Mouse (Mus musculus) spleen, embryonic (tissue): ENCODE data around the gene Mrc2.

Experiments
- CTCF ChIA-PET: fragments of 350-600 bp; sonication (Branson Sonifier 250); formaldehyde crosslinking; loops from one replicate; lab custom pipeline; 2022; lab: Charles Lee

Mrc2 gene

GRCm38 (mm10) chr11:105310197-105310596 is 17.8 kb downstream of the Mrc2 start:
- CTCF ChIA-PET: no interaction called here

GRCm38 (mm10) chr11:105311291-105311975 is 19.0 kb downstream of the Mrc2 start:
- CTCF ChIA-PET: no interaction called here

GRCm38 (mm10) chr11:105312311-105312942 is 20.0 kb downstream of the Mrc2 start:
- CTCF ChIA-PET: no interaction called here

- CTCF ChIA-PET: no interaction called here
Measured at GRCm38 (mm10) chr11:105312972-105313632, 20.7 kb downstream of the Mrc2 start.

GRCm38 (mm10) chr11:105313633-105314014 is 21.2 kb downstream of the Mrc2 start:
- CTCF ChIA-PET: no interaction called here

- CTCF ChIA-PET: no interaction called here
Measured at GRCm38 (mm10) chr11:105315296-105315695, 22.9 kb downstream of the Mrc2 start.

GRCm38 (mm10) chr11:105316121-105316520 is 23.7 kb downstream of the Mrc2 start:
- CTCF ChIA-PET: no interaction called here

GRCm38 (mm10) chr11:105317769-105318168 is 25.3 kb downstream of the Mrc2 start:
- CTCF ChIA-PET: no interaction called here

- CTCF ChIA-PET: no interaction called here
Measured at GRCm38 (mm10) chr11:105321090-105321489, 28.6 kb downstream of the Mrc2 start.

GRCm38 (mm10) chr11:105323530-105323929 is 31.1 kb downstream of the Mrc2 start:
- CTCF ChIA-PET: no interaction called here

GRCm38 (mm10) chr11:105327101-105327500 is 34.7 kb downstream of the Mrc2 start:
- CTCF ChIA-PET: no interaction called here

- CTCF ChIA-PET: no interaction called here
Measured at GRCm38 (mm10) chr11:105329962-105330361, 37.5 kb downstream of the Mrc2 start.

GRCm38 (mm10) chr11:105331129-105331528 is 38.7 kb downstream of the Mrc2 start:
- CTCF ChIA-PET: no interaction called here

GRCm38 (mm10) chr11:105331732-105332131 is 39.3 kb downstream of the Mrc2 start:
- CTCF ChIA-PET: no interaction called here

GRCm38 (mm10) chr11:105332468-105332867 is 40.0 kb downstream of the Mrc2 start:
- CTCF ChIA-PET: interaction anchor here (0.6 kb wide), 1 partner anchor 70 kb away, joined by 6 read pairs; no protein-coding TSS in a partner anchor

- CTCF ChIA-PET: no interaction called here
Measured at GRCm38 (mm10) chr11:105333867-105334670, 41.6 kb downstream of the Mrc2 start.

GRCm38 (mm10) chr11:105338596-105339390 is 46.4 kb downstream of the Mrc2 start:
- CTCF ChIA-PET: no interaction called here

- CTCF ChIA-PET: no interaction called here
Measured at GRCm38 (mm10) chr11:105345284-105345683, 52.8 kb downstream of the Mrc2 start.

GRCm38 (mm10) chr11:105347162-105348161 is 55.0 kb downstream of the Mrc2 start:
- CTCF ChIA-PET: interaction anchor here (0.6 kb wide), 1 partner anchor 10 kb away, joined by 3 read pairs; no protein-coding TSS in a partner anchor
